ENCODE assay signal across 29 mouse cellular contexts in the genomic region with DNA sequence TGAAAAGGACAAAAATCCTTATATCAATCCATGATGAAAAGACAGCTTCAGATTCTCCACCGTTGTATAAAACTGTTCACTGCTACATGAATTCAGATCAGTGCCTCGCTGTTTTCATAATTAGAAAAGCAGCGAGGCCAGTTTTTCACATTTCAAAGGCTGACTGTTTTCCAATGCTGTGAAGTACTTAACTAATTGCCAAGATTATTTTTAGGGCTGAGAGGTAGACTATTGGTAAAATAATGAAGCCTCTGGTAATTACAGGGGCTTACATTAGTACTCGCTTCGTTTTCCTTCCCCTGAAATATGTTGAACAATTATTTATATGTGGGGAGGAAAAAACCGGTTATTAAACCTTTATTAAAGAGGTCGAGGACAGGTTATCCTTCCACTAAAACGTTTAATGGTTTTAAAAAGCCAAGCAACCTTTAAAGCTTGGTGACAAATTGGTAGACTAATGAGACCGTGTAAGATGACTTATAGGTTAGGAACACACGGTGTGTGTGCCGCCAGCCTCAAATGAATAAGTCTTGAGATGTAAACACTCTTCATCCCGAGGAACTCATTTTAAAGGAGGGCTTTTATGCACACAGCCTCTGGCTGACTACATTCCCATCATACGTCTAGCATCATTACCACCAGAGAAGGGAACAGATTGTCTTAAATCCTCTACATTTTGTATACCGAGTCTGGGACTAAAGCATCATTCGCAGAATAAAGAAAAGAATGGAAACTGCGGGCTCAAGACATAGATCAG.
DNase-seq lines count a peak whose midpoint lies in the region; ATAC-seq and TF ChIP-seq lines count a peak whose summit lies in the region.
"Had no signal": no experiment of that assay in that cellular context is flagged by ENCODE, and none has a peak within 500 bp of the region (broad histone marks: within the 10 kb centered on the region; RNA-seq: fewer than 3 reads in every experiment).

No protein-coding gene starts in this region.

- no peak overlapping the region for H3K4me2 ChIP-seq in hindbrain, postnatal 0 days (ENCODE audit: low read depth, low read length)
- no peak overlapping the region for H3K4me2 ChIP-seq in hindbrain, embryonic 16.5 days (ENCODE audit: low read length)
- peak overlapping the region; percentile 10; the same call in 1 of the 2 replicates for H3K4me2 ChIP-seq in midbrain, embryonic 13.5 days (replicated peaks)
- no peak overlapping the region for H3K4me2 ChIP-seq in midbrain, embryonic 15.5 days
- peak overlapping the region; percentile 32 for H3K4me2 ChIP-seq in forebrain, embryonic 12.5 days
- peak overlapping the region; percentile 29 for H3K4me2 ChIP-seq in forebrain, postnatal 0 days (ENCODE audit: low read depth)
- H3K4me2 ChIP-seq: embryonic facial prominence, embryonic 13.5 days; neural tube, embryonic 12.5 days had no signal

- H3K4me3 ChIP-seq in hindbrain, postnatal 0 days (ENCODE audit: low read length) = no peak overlapping the region
- H3K4me3 ChIP-seq in hindbrain, embryonic 16.5 days (ENCODE audit: low read length) = no peak overlapping the region
- no peak overlapping the region for H3K4me3 ChIP-seq in midbrain, embryonic 13.5 days (replicated peaks)
- no peak overlapping the region for H3K4me3 ChIP-seq in midbrain, embryonic 15.5 days
- H3K4me3 ChIP-seq in forebrain, embryonic 12.5 days (replicated peaks) = no peak overlapping the region
- H3K4me3 ChIP-seq in forebrain, postnatal 0 days (ENCODE audit: low read depth, low read length) = no peak overlapping the region
- H3K4me3 ChIP-seq: embryonic facial prominence, embryonic 13.5 days; hindbrain, embryonic 10.5 days; myocyte; neural tube, embryonic 12.5 days had no signal

- WGBS in hindbrain, postnatal 0 days = 65% methylated on average over 16 of the region's 16 CpGs
- WGBS in hindbrain, embryonic 16.5 days = 61% methylated on average over 16 of the region's 16 CpGs
- WGBS in midbrain, embryonic 13.5 days = 53% methylated on average over 16 of the region's 16 CpGs
- 55% methylated on average over 16 of the region's 16 CpGs for WGBS in midbrain, embryonic 15.5 days
- 31% methylated on average over 16 of the region's 16 CpGs for WGBS in forebrain, embryonic 12.5 days
- WGBS in forebrain, postnatal 0 days = 14% methylated on average over 16 of the region's 16 CpGs

- H3K36me3 ChIP-seq in hindbrain, postnatal 0 days (ENCODE audit: insufficient read depth, low read length) = no peaks in the 10 kb centered on the region
- H3K36me3 ChIP-seq in hindbrain, embryonic 16.5 days (ENCODE audit: control insufficient read depth, insufficient read depth, low read length) = no peaks in the 10 kb centered on the region
- H3K36me3 ChIP-seq in midbrain, embryonic 13.5 days = no peaks in the 10 kb centered on the region
- no peaks in the 10 kb centered on the region for H3K36me3 ChIP-seq in midbrain, embryonic 15.5 days (replicated peaks)
- no peaks in the 10 kb centered on the region for H3K36me3 ChIP-seq in forebrain, embryonic 12.5 days (replicated peaks)
- H3K36me3 ChIP-seq in forebrain, postnatal 0 days (ENCODE audit: insufficient read depth) = no peaks in the 10 kb centered on the region
- H3K36me3 ChIP-seq: embryonic facial prominence, embryonic 13.5 days; hindbrain, embryonic 10.5 days; neural tube, embryonic 12.5 days had no signal

- H3K9ac ChIP-seq in hindbrain, postnatal 0 days (replicated peaks; ENCODE audit: low read length) = no peak overlapping the region
- no peak overlapping the region for H3K9ac ChIP-seq in hindbrain, embryonic 16.5 days (ENCODE audit: low read depth, low read length)
- no peak overlapping the region for H3K9ac ChIP-seq in midbrain, embryonic 13.5 days (replicated peaks)
- H3K9ac ChIP-seq in midbrain, embryonic 15.5 days = no peak overlapping the region
- H3K9ac ChIP-seq in forebrain, embryonic 12.5 days = no peak overlapping the region
- no peak overlapping the region for H3K9ac ChIP-seq in forebrain, postnatal 0 days
- H3K9ac ChIP-seq: embryonic facial prominence, embryonic 13.5 days; liver, embryonic 14.5 days; neural tube, embryonic 12.5 days had no signal

- ATAC-seq in hindbrain, postnatal 0 days = no peak
- no peak for ATAC-seq in hindbrain, embryonic 16.5 days
- no peak for ATAC-seq in midbrain, embryonic 13.5 days
- ATAC-seq in midbrain, embryonic 15.5 days (replicated peaks) = no peak
- peak; percentile 61; the same call in 1 of the 2 replicates for ATAC-seq in forebrain, embryonic 12.5 days (ENCODE audit: low FRiP score)
- peak; percentile 23; the same call in 1 of the 2 replicates for ATAC-seq in forebrain, postnatal 0 days
- no peak for ATAC-seq in monocyte, adult 5-6 weeks (replicated peaks; ENCODE audit: insufficient number of reproducible peaks, low FRiP score, low TSS enrichment, poor library complexity, severe bottlenecking)
- ATAC-seq: Patski had no signal

- H3K9me3 ChIP-seq in hindbrain, postnatal 0 days (ENCODE audit: low read length) = no peaks in the 10 kb centered on the region
- H3K9me3 ChIP-seq in hindbrain, embryonic 16.5 days (ENCODE audit: control insufficient read depth, low read length) = no peaks in the 10 kb centered on the region
- H3K9me3 ChIP-seq in midbrain, embryonic 13.5 days = no peaks in the 10 kb centered on the region
- no peaks in the 10 kb centered on the region for H3K9me3 ChIP-seq in midbrain, embryonic 15.5 days
- H3K9me3 ChIP-seq in forebrain, embryonic 12.5 days = no peaks in the 10 kb centered on the region
- H3K9me3 ChIP-seq in forebrain, postnatal 0 days (ENCODE audit: low read length) = no peaks in the 10 kb centered on the region
- H3K9me3 ChIP-seq: embryonic facial prominence, embryonic 13.5 days; hindbrain, embryonic 10.5 days; neural tube, embryonic 12.5 days had no signal

- DNase-seq in hindbrain, postnatal 0 days (ENCODE audit: low spot score) = peak; percentile 12
- DNase-seq in forebrain, postnatal 0 days = peak; percentile 42
- DNase-seq: adrenal gland, postnatal 10 days; cerebellum, adult 11-12 months; cerebellum, adult 9-11 months; gastrocnemius, postnatal 14 days; heart, postnatal 14 days; kidney, adult 11 months; kidney, postnatal 14 days; layer of hippocampus, postnatal 36 days; left cerebral cortex, postnatal 4 days; liver; lung, adult 2 months; lung, postnatal 10 days; right cerebral cortex, adult 18-20 months; thymus, adult 2 months; thymus, postnatal 4 days had no signal

- H3K4me1 ChIP-seq in hindbrain, postnatal 0 days (ENCODE audit: insufficient read depth, low read length) = no peaks in the 10 kb centered on the region
- no peaks in the 10 kb centered on the region for H3K4me1 ChIP-seq in hindbrain, embryonic 16.5 days (ENCODE audit: control insufficient read depth, insufficient read depth, low read depth, low read length)
- H3K4me1 ChIP-seq in midbrain, embryonic 13.5 days (replicated peaks) = peaks cover 10% of the 10 kb centered on the region
- H3K4me1 ChIP-seq in midbrain, embryonic 15.5 days = 0 out of 2 replicates have a peak, but pooled peaks cover 6% of the 10 kb centered on the region
- peaks cover 11% of the 10 kb centered on the region for H3K4me1 ChIP-seq in forebrain, embryonic 12.5 days
- no peaks in the 10 kb centered on the region for H3K4me1 ChIP-seq in forebrain, postnatal 0 days (ENCODE audit: insufficient read depth)
- H3K4me1 ChIP-seq: embryonic facial prominence, embryonic 13.5 days; hindbrain, embryonic 10.5 days; neural tube, embryonic 12.5 days had no signal

- no peaks in the 10 kb centered on the region for H3K27me3 ChIP-seq in hindbrain, postnatal 0 days (ENCODE audit: insufficient read depth, low read length)
- no peaks in the 10 kb centered on the region for H3K27me3 ChIP-seq in hindbrain, embryonic 16.5 days (replicated peaks; ENCODE audit: control insufficient read depth, insufficient read depth, low read length)
- no peaks in the 10 kb centered on the region for H3K27me3 ChIP-seq in midbrain, embryonic 13.5 days
- no peaks in the 10 kb centered on the region for H3K27me3 ChIP-seq in midbrain, embryonic 15.5 days (replicated peaks)
- H3K27me3 ChIP-seq in forebrain, embryonic 12.5 days = no peaks in the 10 kb centered on the region
- no peaks in the 10 kb centered on the region for H3K27me3 ChIP-seq in forebrain, postnatal 0 days (ENCODE audit: insufficient read depth, low read length)
- H3K27me3 ChIP-seq: embryonic facial prominence, embryonic 13.5 days; neural tube, embryonic 12.5 days had no signal

- H3K27ac ChIP-seq in hindbrain, postnatal 0 days = no peak overlapping the region
- no peak overlapping the region for H3K27ac ChIP-seq in hindbrain, embryonic 16.5 days (ENCODE audit: low read depth, low read length)
- H3K27ac ChIP-seq in midbrain, embryonic 13.5 days = no peak overlapping the region
- no peak overlapping the region for H3K27ac ChIP-seq in midbrain, embryonic 15.5 days
- H3K27ac ChIP-seq in forebrain, embryonic 12.5 days = no peak overlapping the region
- H3K27ac ChIP-seq in forebrain, postnatal 0 days (ENCODE audit: low read depth, low read length) = no peak overlapping the region
- H3K27ac ChIP-seq: embryonic facial prominence, embryonic 13.5 days; hindbrain, embryonic 10.5 days; liver, embryonic 14.5 days; macrophage; neural tube, embryonic 12.5 days had no signal

- TF ChIP-seq CTCF in hindbrain, postnatal 0 days (IDR thresholded peaks at IDR 0.05; ENCODE audit: low read depth) = no peak
- TF ChIP-seq CTCF in forebrain, postnatal 0 days (IDR thresholded peaks at IDR 0.05; ENCODE audit: low read depth) = no peak

Comparison
In these comparisons a context has a peak if more than half of its experiments do, and no peak if none do; other contexts are left out.
1. H3K4me2 ChIP-seq: peak in midbrain, embryonic 13.5 days (single experiment), forebrain, embryonic 12.5 days (single experiment) and forebrain, postnatal 0 days (single experiment); none in hindbrain, postnatal 0 days (single experiment), hindbrain, embryonic 16.5 days (single experiment) and midbrain, embryonic 15.5 days (single experiment).
2. ATAC-seq: peak in forebrain, embryonic 12.5 days (single experiment) and forebrain, postnatal 0 days (single experiment); none in hindbrain, postnatal 0 days (single experiment), hindbrain, embryonic 16.5 days (single experiment), midbrain, embryonic 13.5 days (single experiment), midbrain, embryonic 15.5 days (single experiment) and monocyte, adult 5-6 weeks (single experiment).